ENCODE assay signal across 24 mouse cellular contexts in the genomic region with DNA sequence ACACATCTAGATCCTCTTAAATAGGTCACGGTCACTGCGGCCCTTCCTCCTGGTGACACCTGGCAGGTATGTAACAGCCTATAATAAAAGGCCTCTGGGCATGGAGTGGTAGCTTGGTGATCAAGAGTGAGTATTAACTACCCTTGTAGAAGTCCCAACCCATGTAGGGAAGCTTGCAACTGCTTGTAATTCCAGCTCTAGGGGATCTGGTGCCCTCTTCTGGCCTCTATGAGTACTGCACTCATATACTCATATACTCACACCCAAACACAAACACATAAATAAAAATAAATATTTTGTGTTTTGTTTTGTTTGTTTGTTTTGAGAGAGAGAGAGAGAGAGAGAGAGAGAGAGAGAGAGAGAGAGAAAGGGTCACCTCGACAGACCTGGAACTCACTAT.
A peak's percentile ranks its signal among the peaks of the same experiment; 100 is the strongest.
DNase-seq lines count a peak whose midpoint lies in the region; ATAC-seq and TF ChIP-seq lines count a peak whose summit lies in the region.
"Had no signal": no experiment of that assay in that cellular context is flagged by ENCODE, and none has a peak within 500 bp of the region (broad histone marks: within the 10 kb centered on the region; RNA-seq: fewer than 3 reads in every experiment).

No protein-coding gene starts in this region.

- TF ChIP-seq CTCF in heart, adult 2 months (IDR thresholded peaks at IDR 0.05): 0 out of 2 replicates have a peak, but pooled peaks have one; percentile 19
- peak; percentile 49 for TF ChIP-seq CTCF in liver, postnatal 0 days (IDR thresholded peaks at IDR 0.05; ENCODE audit: low read depth)
- peak; percentile 14 to 35; a peak in 2 of 4 replicates for TF ChIP-seq CTCF in CH12.LX (conservative IDR thresholded peaks at IDR 0.05 in 1 of 2, IDR thresholded peaks at IDR 0.05 in 1 of 2; ENCODE audit: low read depth in 2 of 2, low read length in 2 of 2)
- TF ChIP-seq CTCF in left cerebral cortex, adult 2 months (IDR thresholded peaks at IDR 0.05): no peak; the same call in 1 of the 2 replicates

- no peaks in the 10 kb centered on the region for H3K9me3 ChIP-seq in liver, postnatal 0 days (ENCODE audit: low read length)
- H3K9me3 ChIP-seq in CH12.LX (replicated peaks; ENCODE audit: low read length): peaks cover 11% of the 10 kb centered on the region
- H3K9me3 ChIP-seq: intestine, embryonic 15.5 days; kidney, embryonic 15.5 days; stomach, embryonic 15.5 days had no signal

- 99% methylated on average over 3 of the region's 3 CpGs for WGBS in heart, adult 2 months
- 93% methylated on average over 3 of the region's 3 CpGs for WGBS in liver, postnatal 0 days (ENCODE audit: insufficient replicate concordance)

- no peak for DNase-seq in heart, adult 2 months
- DNase-seq in heart, adult 8-10 months (ENCODE audit: low spot score): no peak
- no peak for DNase-seq in liver, postnatal 0 days
- DNase-seq in liver: no peak
- DNase-seq in CH12.LX (ENCODE audit: extremely low read depth): no peak
- DNase-seq in ZHBTc4 (ENCODE audit: low read depth, low spot score): peak; percentile 70
- DNase-seq in left cerebral cortex, adult 2 months (ENCODE audit: extremely low spot score in 1 of 2, low spot score in 2 of 2): no peak
- no peak for DNase-seq in heart, postnatal 10 days
- DNase-seq: adrenal gland, postnatal 25 days; B cell, adult 2 months; cerebellum, adult 9-10 months; gastrocnemius, postnatal 14 days; heart, adult 18-20 months; heart, postnatal 36 days; thymus, adult 18-20 months; thymus, postnatal 36 days had no signal

- no peak for ATAC-seq in liver, postnatal 0 days
- ATAC-seq: forebrain, embryonic 16.5 days; intestine, embryonic 15.5 days; liver, embryonic 12.5 days had no signal

- H3K27ac ChIP-seq in heart, adult 2 months: no peak overlapping the region
- H3K27ac ChIP-seq in liver, postnatal 0 days (ENCODE audit: low read depth): no peak overlapping the region
- no peak overlapping the region for H3K27ac ChIP-seq in CH12.LX (ENCODE audit: insufficient read depth, low read depth)
- no peak overlapping the region for H3K27ac ChIP-seq in left cerebral cortex, adult 2 months
- H3K27ac ChIP-seq: embryonic facial prominence, embryonic 10.5 days; hindbrain, embryonic 14.5 days; intestine, embryonic 15.5 days; kidney, embryonic 15.5 days; liver, embryonic 12.5 days; stomach, embryonic 15.5 days had no signal

- H3K4me1 ChIP-seq in heart, adult 2 months (ENCODE audit: control insufficient read depth, insufficient read depth, low read length): no peaks in the 10 kb centered on the region
- no peaks in the 10 kb centered on the region for H3K4me1 ChIP-seq in liver, postnatal 0 days (ENCODE audit: insufficient read depth)
- no peaks in the 10 kb centered on the region for H3K4me1 ChIP-seq in CH12.LX (ENCODE audit: control insufficient read depth in 1 of 2, insufficient read depth in 2 of 2)
- H3K4me1 ChIP-seq: intestine, embryonic 15.5 days; kidney, embryonic 15.5 days; liver, embryonic 12.5 days; stomach, embryonic 15.5 days had no signal

- TF ChIP-seq POLR2A in heart, adult 2 months (IDR thresholded peaks at IDR 0.05; ENCODE audit: insufficient read depth, low read depth, low read length): no peak
- no peak for TF ChIP-seq POLR2A in CH12.LX (IDR thresholded peaks at IDR 0.05; ENCODE audit: low read depth, low read length)

- no peaks in the 10 kb centered on the region for H3K79me2 ChIP-seq in heart, adult 2 months (replicated peaks; ENCODE audit: control insufficient read depth, insufficient read depth, low read length)
- no peaks in the 10 kb centered on the region for H3K79me2 ChIP-seq in CH12.LX (replicated peaks; ENCODE audit: control insufficient read depth, extremely low read depth, insufficient read depth, poor library complexity, severe bottlenecking)

- H3K4me3 ChIP-seq in heart, adult 2 months: no peak overlapping the region
- no peak overlapping the region for H3K4me3 ChIP-seq in liver, postnatal 0 days (ENCODE audit: low read depth, low read length)
- H3K4me3 ChIP-seq in CH12.LX (replicated peaks in 1 of 3; ENCODE audit: low read depth in 2 of 3, low read length in 2 of 3, poor library complexity in 1 of 3): no peak overlapping the region
- H3K4me3 ChIP-seq in left cerebral cortex, adult 2 months: no peak overlapping the region
- H3K4me3 ChIP-seq: embryonic facial prominence, embryonic 10.5 days; intestine, embryonic 15.5 days; kidney, embryonic 15.5 days; liver, embryonic 12.5 days; stomach, embryonic 15.5 days had no signal

- intact Hi-C loops in heart, adult 2 months (cut with DNase I): no loop called here
- intact Hi-C loops in left cerebral cortex, adult 2 months (cut with DNase I): no loop called here
- intact Hi-C loops in heart, postnatal 10 days (cut with DNase I): no loop called here

- no peak overlapping the region for H3K9ac ChIP-seq in heart, adult 2 months (ENCODE audit: low read depth, low read length)
- H3K9ac ChIP-seq in liver, postnatal 0 days (replicated peaks): no peak overlapping the region
- H3K9ac ChIP-seq in CH12.LX (ENCODE audit: insufficient read depth, low read depth): no peak overlapping the region
- H3K9ac ChIP-seq: hindbrain, embryonic 14.5 days; intestine, embryonic 15.5 days; kidney, embryonic 15.5 days; liver, embryonic 12.5 days; stomach, embryonic 15.5 days had no signal

- no peaks in the 10 kb centered on the region for H3K27me3 ChIP-seq in heart, adult 2 months (ENCODE audit: control insufficient read depth, insufficient read depth, low read length)
- H3K27me3 ChIP-seq in liver, postnatal 0 days (ENCODE audit: insufficient read depth, low read length): no peaks in the 10 kb centered on the region
- H3K27me3 ChIP-seq in CH12.LX (replicated peaks): peaks cover 65% of the 10 kb centered on the region
- H3K27me3 ChIP-seq: intestine, embryonic 15.5 days; liver, embryonic 12.5 days; stomach, embryonic 15.5 days had no signal

- dilution Hi-C loops in CH12.LX (cut with MboI; ENCODE audit: extremely low pct_ligation_motif_present, extremely low pct_unique_long_range_greater_than_20kb, low sequenced_read_pairs): no loop called here

- TF ChIP-seq RAD21 in CH12.LX (IDR thresholded peaks at IDR 0.05; ENCODE audit: low read depth, low read length): no peak

- in situ Hi-C loops in CH12.LX (cut with MboI; ENCODE audit: low pct_ligation_motif_present, low pct_unique_long_range_greater_than_20kb, low sequenced_read_pairs): no loop called here

- no peak for TF ChIP-seq EP300 in heart, adult 2 months (IDR thresholded peaks at IDR 0.05; ENCODE audit: insufficient read depth, low read depth, low read length)
- TF ChIP-seq EP300 in liver, postnatal 0 days (IDR thresholded peaks at IDR 0.05; ENCODE audit: low read depth): no peak
- no peak for TF ChIP-seq EP300 in CH12.LX (IDR thresholded peaks at IDR 0.05; ENCODE audit: low read length)

- H3K36me3 ChIP-seq in heart, adult 2 months (ENCODE audit: control insufficient read depth, insufficient read depth, low read length): no peaks in the 10 kb centered on the region
- H3K36me3 ChIP-seq in liver, postnatal 0 days (replicated peaks; ENCODE audit: insufficient read depth, low read length): no peaks in the 10 kb centered on the region
- H3K36me3 ChIP-seq in CH12.LX (replicated peaks in 1 of 2; ENCODE audit: control insufficient read depth in 1 of 2, insufficient read depth in 1 of 2, low read length in 1 of 2): no peaks in the 10 kb centered on the region
- H3K36me3 ChIP-seq: embryonic facial prominence, embryonic 10.5 days; intestine, embryonic 15.5 days; kidney, embryonic 15.5 days; liver, embryonic 12.5 days; stomach, embryonic 15.5 days had no signal

- no peak overlapping the region for H3K4me2 ChIP-seq in liver, postnatal 0 days (ENCODE audit: low read depth, low read length)
- H3K4me2 ChIP-seq in CH12.LX (ENCODE audit: insufficient read depth, low read depth, poor library complexity, severe bottlenecking): no peak overlapping the region
- H3K4me2 ChIP-seq: hindbrain, embryonic 14.5 days; intestine, embryonic 15.5 days; kidney, embryonic 15.5 days; liver, embryonic 12.5 days; midbrain, embryonic 11.5 days; stomach, embryonic 15.5 days had no signal

TF ChIP-seq in CH12.LX, 34 proteins besides CTCF, POLR2A, EP300 and RAD21:
- TF ChIP-seq ZMIZ1 (IDR thresholded peaks at IDR 0.05; ENCODE audit: low read depth, low read length) (no peak), ETS1 (conservative IDR thresholded peaks at IDR 0.05; ENCODE audit: low read depth, low read length) (no peak), POLR2AphosphoS2 (IDR thresholded peaks at IDR 0.05; ENCODE audit: low read depth, low read length) (no peak), MAZ (IDR thresholded peaks at IDR 0.05; ENCODE audit: low read depth, low read length) (no peak), JUN (IDR thresholded peaks at IDR 0.05; ENCODE audit: insufficient read depth, low read depth, low read length) (no peak), KAT2A (IDR thresholded peaks at IDR 0.05; ENCODE audit: insufficient replicate concordance, low read length) (no peak), MAX (IDR thresholded peaks at IDR 0.05; ENCODE audit: low read length) (no peak), USF2 (conservative IDR thresholded peaks at IDR 0.05; ENCODE audit: low read depth, low read length) (no peak), IRF4 (IDR thresholded peaks at IDR 0.05; ENCODE audit: low read depth, low read length) (no peak), MEF2A (IDR thresholded peaks at IDR 0.05; ENCODE audit: borderline replicate concordance, low read depth, low read length) (no peak), TBP (conservative IDR thresholded peaks at IDR 0.05; ENCODE audit: low read depth, low read length) (no peak), UBTF (IDR thresholded peaks at IDR 0.05; ENCODE audit: low read depth, low read length) (no peak), SIN3A (IDR thresholded peaks at IDR 0.05; ENCODE audit: low read length) (no peak), MXI1 (IDR thresholded peaks at IDR 0.05; ENCODE audit: low read depth, low read length) (no peak), MYC (IDR thresholded peaks at IDR 0.05; ENCODE audit: low read depth, low read length) (no peak), GABPA (IDR thresholded peaks at IDR 0.05; ENCODE audit: insufficient replicate concordance, low read depth, low read length) (no peak), ZNF384 (IDR thresholded peaks at IDR 0.05; ENCODE audit: low read depth, low read length) (no peak), TCF12 (IDR thresholded peaks at IDR 0.05; ENCODE audit: low read depth, low read length) (no peak)
